Comparison of ENCODE assay signal across 9 mouse cellular contexts in the genomic region with DNA sequence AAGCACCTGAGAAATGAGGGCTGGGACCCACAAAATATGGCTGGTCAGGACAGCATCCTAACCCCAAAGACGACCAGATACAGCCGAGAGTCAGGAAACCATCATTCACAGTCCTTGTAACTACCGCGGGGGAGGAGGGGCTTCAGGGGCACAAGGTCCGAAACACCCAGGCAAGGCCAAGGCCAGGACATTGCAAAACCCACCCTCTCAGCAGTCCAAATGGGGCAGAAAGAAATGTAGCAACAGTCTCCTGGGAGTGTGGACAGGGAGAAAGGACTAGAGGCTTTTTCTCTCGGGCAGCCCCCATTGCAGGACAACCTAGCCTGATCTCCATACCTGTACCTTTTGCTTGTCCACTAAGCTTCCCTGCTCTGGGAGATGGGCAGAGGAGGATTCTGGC. TPM values are rescaled to one million over a fixed set of nuclear protein-coding genes. Genes with fewer than 3 reads are reported as not detected.
DNase-seq lines count a peak whose midpoint lies in the region; ATAC-seq lines count a peak whose summit lies in the region.
"Had no signal": no experiment of that assay in that cellular context is flagged by ENCODE, and none has a peak within 500 bp of the region (broad histone marks: within the 10 kb centered on the region; RNA-seq: fewer than 3 reads in every experiment).

No protein-coding gene starts in this region.

- no peak overlapping the region for H3K27ac ChIP-seq in heart, embryonic 14.5 days (replicated peaks in 1 of 2; ENCODE audit: control insufficient read depth in 1 of 2, insufficient read depth in 1 of 2, low read depth in 2 of 2, low read length in 2 of 2)
- H3K27ac ChIP-seq in hindbrain, embryonic 10.5 days = peak overlapping the region; percentile 86

- H3K9me3 ChIP-seq in heart, embryonic 14.5 days (ENCODE audit: control insufficient read depth, low read length) = no peaks in the 10 kb centered on the region
- H3K9me3 ChIP-seq in hindbrain, embryonic 10.5 days = no peaks in the 10 kb centered on the region

- 22% methylated on average over 6 of the region's 6 CpGs for WGBS in heart, embryonic 14.5 days
- 27% methylated on average over 6 of the region's 6 CpGs for WGBS in hindbrain, embryonic 10.5 days

- ATAC-seq in heart, embryonic 14.5 days (ENCODE audit: insufficient number of reproducible peaks, insufficient read depth, low FRiP score, low read depth) = no peak
- 0 out of 2 replicates have a peak, but pooled peaks have one; percentile 2 for ATAC-seq in megakaryocyte progenitor cell, adult 5-6 weeks (replicated peaks; ENCODE audit: poor library complexity)

- peak overlapping the region; percentile 69 to 86 for H3K4me3 ChIP-seq in heart, embryonic 14.5 days (ENCODE audit: control insufficient read depth in 1 of 2, insufficient read depth in 1 of 2, low read depth in 1 of 2, low read length in 2 of 2)
- peak overlapping the region; percentile 68 for H3K4me3 ChIP-seq in hindbrain, embryonic 10.5 days

- peak overlapping the region; percentile 95 for H3K4me2 ChIP-seq in heart, embryonic 14.5 days (ENCODE audit: low read length)

- DNase-seq in heart, postnatal 25 days (ENCODE audit: low spot score) = no peak
- peak; percentile 67 to 93 for DNase-seq in adrenal gland, adult (ENCODE audit: inconsistent age in 2 of 2, low spot score in 1 of 2)
- no peak for DNase-seq in hindbrain, embryonic 10.5 days (ENCODE audit: low spot score)
- DNase-seq in c-Kit-positive CD71-positive TER-119-positive erythroid progenitor cells, embryonic 14.5 days (ENCODE audit: low spot score) = no peak
- DNase-seq in ovary, adult 18-20 months (ENCODE audit: low spot score) = no peak
- DNase-seq in left cerebral cortex, postnatal 4 days = no peak

- H3K9ac ChIP-seq in heart, embryonic 14.5 days (ENCODE audit: low read length) = peak overlapping the region; percentile 90

- H3K4me1 ChIP-seq in heart, embryonic 14.5 days (ENCODE audit: control insufficient read depth in 2 of 2, insufficient read depth in 2 of 2, low read length in 2 of 2) = peaks cover 15 to 30% of the 10 kb centered on the region in 2 experiments
- H3K4me1 ChIP-seq in hindbrain, embryonic 10.5 days (replicated peaks) = peaks cover 30% of the 10 kb centered on the region

- H3K27me3 ChIP-seq in heart, embryonic 14.5 days (ENCODE audit: control insufficient read depth, insufficient read depth, low read length) = no peaks in the 10 kb centered on the region
- peaks cover 58% of the 10 kb centered on the region for H3K27me3 ChIP-seq in hindbrain, embryonic 10.5 days (ENCODE audit: insufficient read depth, poor library complexity, severe bottlenecking)

- no peaks in the 10 kb centered on the region for H3K36me3 ChIP-seq in heart, embryonic 14.5 days (ENCODE audit: control insufficient read depth, insufficient read depth, low read length)
- H3K36me3 ChIP-seq in hindbrain, embryonic 10.5 days = no peaks in the 10 kb centered on the region

- intact Hi-C loops in heart, postnatal 25 days (cut with DNase I) = loop anchor here (2.0 kb wide), 1 partner anchor 38 kb away; no protein-coding TSS in a partner anchor
- intact Hi-C loops in left cerebral cortex, postnatal 4 days (cut with DNase I) = no loop called here

RNA-seq across cellular contexts. Expression of gene Agpat2, which starts 1.1 kb away (rescaled TPM):
- polyA plus RNA-seq in heart, embryonic 14.5 days (2014; fragmentation: Nextera tagmentation; extraction: Ambion mirVana) = 24.0 and 24.7 TPM in 2 replicates
- 10 to 100 TPM; 49.7 to 51.6 TPM for total RNA-seq in heart, postnatal 25 days (2021)
- 12.3 and 13.5 TPM in 2 replicates for polyA plus RNA-seq in hindbrain, embryonic 10.5 days (2016; fragmentation: Nextera tagmentation; extraction: Ambion mirVana)
- 47.8 and 50.3 TPM in 2 replicates for total RNA-seq in megakaryocyte progenitor cell, adult 5-6 weeks (2015)
- 43.5 and 52.3 TPM in 2 replicates for total RNA-seq in megakaryocyte progenitor cell, adult 5-6 weeks (2017)
- 1 to 10 TPM; 2.8 to 3.9 TPM for total RNA-seq in left cerebral cortex, postnatal 4 days (2021)

RNA-seq across cellular contexts. Expression of gene Gm20532, which starts 16.7 kb away (rescaled TPM):
- polyA plus RNA-seq in heart, embryonic 14.5 days (2014; fragmentation: Nextera tagmentation; extraction: Ambion mirVana) = not detected in 2 replicates
- total RNA-seq in heart, postnatal 25 days (2021) = not detected
- not detected in 2 replicates for polyA plus RNA-seq in hindbrain, embryonic 10.5 days (2016; fragmentation: Nextera tagmentation; extraction: Ambion mirVana)
- total RNA-seq in megakaryocyte progenitor cell, adult 5-6 weeks (2015) = not detected in 2 replicates
- total RNA-seq in megakaryocyte progenitor cell, adult 5-6 weeks (2017) = not detected in 2 replicates
- total RNA-seq in left cerebral cortex, postnatal 4 days (2021) = not detected
- total RNA-seq: hematopoietic stem cell, adult 5-6 weeks had no signal

RNA-seq across cellular contexts. Expression of gene Egfl7, which starts 23.3 kb away (rescaled TPM):
- 161 and 177 TPM in 2 replicates for polyA plus RNA-seq in heart, embryonic 14.5 days (2014; fragmentation: Nextera tagmentation; extraction: Ambion mirVana)
- total RNA-seq in heart, postnatal 25 days (2021) = 100 to 1,000 TPM; 149 to 179 TPM
- polyA plus RNA-seq in hindbrain, embryonic 10.5 days (2016; fragmentation: Nextera tagmentation; extraction: Ambion mirVana) = 78.3 and 101 TPM in 2 replicates
- total RNA-seq in megakaryocyte progenitor cell, adult 5-6 weeks (2015) = 29.9 and 58.3 TPM in 2 replicates
- 24.6 and 24.9 TPM in 2 replicates for total RNA-seq in megakaryocyte progenitor cell, adult 5-6 weeks (2017)
- 10 to 100 TPM; 73.0 to 78.3 TPM for total RNA-seq in left cerebral cortex, postnatal 4 days (2021)

RNA-seq across cellular contexts. Expression of gene Fam69b, which starts 25.1 kb away (rescaled TPM):
- 13.3 and 15.2 TPM in 2 replicates for polyA plus RNA-seq in heart, embryonic 14.5 days (2014; fragmentation: Nextera tagmentation; extraction: Ambion mirVana)
- total RNA-seq in heart, postnatal 25 days (2021) = 10 to 100 TPM; 26.9 to 28.9 TPM
- polyA plus RNA-seq in hindbrain, embryonic 10.5 days (2016; fragmentation: Nextera tagmentation; extraction: Ambion mirVana) = 32.8 and 48.5 TPM in 2 replicates
- total RNA-seq in megakaryocyte progenitor cell, adult 5-6 weeks (2015) = 2.8 and 4.8 TPM in 2 replicates
- 9.2 and 9.4 TPM in 2 replicates for total RNA-seq in megakaryocyte progenitor cell, adult 5-6 weeks (2017)
- 10 to 100 TPM; 81.8 to 85.1 TPM for total RNA-seq in left cerebral cortex, postnatal 4 days (2021)

Comparison
In these comparisons a context has a peak if more than half of its experiments do, and no peak if none do; other contexts are left out.
1. DNase-seq: peak in adrenal gland, adult (2 of 2); none in heart, postnatal 25 days (single experiment), hindbrain, embryonic 10.5 days (single experiment), c-Kit-positive CD71-positive TER-119-positive erythroid progenitor cells, embryonic 14.5 days (single experiment), ovary, adult 18-20 months (single experiment) and left cerebral cortex, postnatal 4 days (single experiment).
2. RNA of gene Agpat2, which starts 1.1 kb away (total RNA-seq): 49.7 to 51.6 TPM in heart, postnatal 25 days and 43.5 to 52.3 TPM in megakaryocyte progenitor cell, adult 5-6 weeks; 2.8 to 3.9 TPM in left cerebral cortex, postnatal 4 days; every median in the first group is over 4 times any median in the second.